Comparison of ENCODE assay signal across 9 mouse cellular contexts in the genomic region with DNA sequence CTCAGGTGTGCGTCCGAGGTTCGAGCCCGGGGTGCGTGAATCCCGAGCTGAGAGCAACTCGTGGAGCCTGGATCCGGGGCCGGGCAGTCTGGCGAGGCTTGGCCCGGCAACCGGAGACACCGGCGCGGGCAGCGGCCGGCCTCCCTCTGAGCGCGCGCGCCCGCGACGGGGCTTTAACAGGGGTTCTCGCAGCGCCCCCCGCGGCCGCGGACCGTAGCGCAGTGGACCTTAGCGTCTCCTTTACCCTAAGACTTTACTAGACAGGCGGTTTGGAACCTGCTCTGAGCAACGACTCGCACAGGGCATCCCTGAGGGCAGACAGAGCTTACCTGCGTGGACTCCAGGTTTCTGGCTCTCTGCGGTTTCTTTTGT. TPM values are rescaled to one million over a fixed set of nuclear protein-coding genes. Genes with fewer than 3 reads are reported as not detected.
A peak's percentile ranks its signal among the peaks of the same experiment; 100 is the strongest.
DNase-seq lines count a peak whose midpoint lies in the region; ATAC-seq and TF ChIP-seq lines count a peak whose summit lies in the region.
"Had no signal": no experiment of that assay in that cellular context is flagged by ENCODE, and none has a peak within 500 bp of the region (broad histone marks: within the 10 kb centered on the region; RNA-seq: fewer than 3 reads in every experiment).

TSS of gene Nkd2 (minus strand) at position 167 of the 372 bp plus-strand sequence.

- peak; percentile 92 for ATAC-seq in forebrain, embryonic 14.5 days
- peak; percentile 70 for ATAC-seq in heart, postnatal 0 days (ENCODE audit: insufficient read depth, low read depth)
- ATAC-seq in liver, embryonic 12.5 days: peak; percentile 40; the same call in 1 of the 2 replicates
- ATAC-seq in stomach, embryonic 15.5 days (ENCODE audit: insufficient read depth, low FRiP score, low read depth): peak; percentile 53

- H3K27ac ChIP-seq in forebrain, embryonic 14.5 days (ENCODE audit: low read depth, low read length): no peak within 1 kb of the TSS
- H3K27ac ChIP-seq in heart, postnatal 0 days (ENCODE audit: low read depth): no peak within 1 kb of the TSS
- H3K27ac ChIP-seq in liver, embryonic 12.5 days: no peak within 1 kb of the TSS
- H3K27ac ChIP-seq in stomach, embryonic 15.5 days: no peak within 1 kb of the TSS

- peak; percentile 70 for DNase-seq in CD4-positive, CD25-positive, alpha-beta regulatory T cell, adult 2 months (ENCODE audit: low read depth, low spot score)
- peak; percentile 40 for DNase-seq in c-Kit-positive CD71-positive TER-119-negative erythroid progenitor cells, embryonic 14.5 days (ENCODE audit: low read depth)
- DNase-seq in forebrain, embryonic 14.5 days (ENCODE audit: low spot score): peak; percentile 87
- DNase-seq in heart, postnatal 0 days (ENCODE audit: low spot score): peak; percentile 78
- peak; percentile 90 to 94 for DNase-seq in kidney, postnatal 25 days
- DNase-seq in neural tube, embryonic 10.5 days (ENCODE audit: extremely low spot score, low spot score): peak; percentile 87

- peaks cover 7% of the 10 kb centered on the region; the same call in 1 of the 2 replicates for H3K27me3 ChIP-seq in forebrain, embryonic 14.5 days (replicated peaks; ENCODE audit: control insufficient read depth, insufficient read depth, low read length)
- H3K27me3 ChIP-seq in heart, postnatal 0 days (ENCODE audit: control insufficient read depth, insufficient read depth, low read length): peaks cover 26% of the 10 kb centered on the region
- H3K27me3 ChIP-seq in liver, embryonic 12.5 days (replicated peaks): peaks cover 67% of the 10 kb centered on the region
- H3K27me3 ChIP-seq in stomach, embryonic 15.5 days (replicated peaks): peaks cover 19% of the 10 kb centered on the region

- peak within 1 kb of the TSS; percentile 55 for H3K4me3 ChIP-seq in forebrain, embryonic 14.5 days (ENCODE audit: low read depth, low read length)
- peak within 1 kb of the TSS; percentile 67 for H3K4me3 ChIP-seq in heart, postnatal 0 days (ENCODE audit: low read depth, low read length)
- peak within 1 kb of the TSS; percentile 53 for H3K4me3 ChIP-seq in liver, embryonic 12.5 days
- H3K4me3 ChIP-seq in stomach, embryonic 15.5 days (replicated peaks): peak within 1 kb of the TSS; percentile 56

- no peaks in the 10 kb centered on the region for H3K9me3 ChIP-seq in forebrain, embryonic 14.5 days (replicated peaks; ENCODE audit: control insufficient read depth, low read length)
- no peaks in the 10 kb centered on the region for H3K9me3 ChIP-seq in heart, postnatal 0 days (replicated peaks; ENCODE audit: control insufficient read depth, low read length)
- no peaks in the 10 kb centered on the region for H3K9me3 ChIP-seq in liver, embryonic 12.5 days (replicated peaks)
- no peaks in the 10 kb centered on the region for H3K9me3 ChIP-seq in stomach, embryonic 15.5 days
- H3K9me3 ChIP-seq: G1E had no signal

- no peaks in the 10 kb centered on the region for H3K4me1 ChIP-seq in forebrain, embryonic 14.5 days (ENCODE audit: control insufficient read depth, insufficient read depth, low read length)
- H3K4me1 ChIP-seq in heart, postnatal 0 days (ENCODE audit: control insufficient read depth, insufficient read depth): peaks cover 7% of the 10 kb centered on the region
- peaks cover 7% of the 10 kb centered on the region for H3K4me1 ChIP-seq in liver, embryonic 12.5 days
- H3K4me1 ChIP-seq in stomach, embryonic 15.5 days: no peaks in the 10 kb centered on the region; the same call in 1 of the 2 replicates

- H3K4me2 ChIP-seq in forebrain, embryonic 14.5 days (ENCODE audit: low read length): peak within 1 kb of the TSS; percentile 86
- H3K4me2 ChIP-seq in heart, postnatal 0 days (ENCODE audit: low read depth, low read length): peak within 1 kb of the TSS; percentile 94
- H3K4me2 ChIP-seq in liver, embryonic 12.5 days: peak within 1 kb of the TSS; percentile 76
- peak within 1 kb of the TSS; percentile 80 for H3K4me2 ChIP-seq in stomach, embryonic 15.5 days

- TF ChIP-seq EP300 in heart, postnatal 0 days (IDR thresholded peaks at IDR 0.05; ENCODE audit: low read depth): no peak

- peak within 1 kb of the TSS; percentile 65 for H3K9ac ChIP-seq in forebrain, embryonic 14.5 days (ENCODE audit: low read length)
- H3K9ac ChIP-seq in heart, postnatal 0 days (replicated peaks; ENCODE audit: low read depth, low read length): peak within 1 kb of the TSS; percentile 67
- H3K9ac ChIP-seq in liver, embryonic 12.5 days: 0 out of 2 replicates have a peak within 1 kb of the TSS, but pooled peaks have one; percentile 34
- peak within 1 kb of the TSS; percentile 13; the same call in 1 of the 2 replicates for H3K9ac ChIP-seq in stomach, embryonic 15.5 days

- under 1% methylated on average over 38 of the region's 38 CpGs for WGBS in forebrain, embryonic 14.5 days
- under 1% methylated on average over 38 of the region's 38 CpGs for WGBS in heart, postnatal 0 days
- under 1% methylated on average over 30 of the region's 38 CpGs for WGBS in liver, embryonic 12.5 days (ENCODE audit: insufficient replicate concordance)
- under 1% methylated on average over 38 of the region's 38 CpGs for WGBS in stomach, embryonic 15.5 days

- no peaks in the 10 kb centered on the region for H3K36me3 ChIP-seq in forebrain, embryonic 14.5 days (ENCODE audit: control insufficient read depth, insufficient read depth, low read length)
- H3K36me3 ChIP-seq in heart, postnatal 0 days (replicated peaks; ENCODE audit: control insufficient read depth, insufficient read depth, low read length): no peaks in the 10 kb centered on the region
- H3K36me3 ChIP-seq in liver, embryonic 12.5 days: no peaks in the 10 kb centered on the region
- no peaks in the 10 kb centered on the region for H3K36me3 ChIP-seq in stomach, embryonic 15.5 days
- H3K36me3 ChIP-seq: G1E had no signal

- peak; percentile 57 for TF ChIP-seq CTCF in heart, postnatal 0 days (IDR thresholded peaks at IDR 0.05; ENCODE audit: low read depth)

RNA-seq across cellular contexts. Expression of gene Nkd2, which starts in this region (rescaled TPM):
- polyA plus RNA-seq in forebrain, embryonic 14.5 days (2014; fragmentation: Nextera tagmentation; extraction: Ambion mirVana): 6.2 and 8.5 TPM in 2 replicates
- total RNA-seq in heart, postnatal 0 days (2014; rRNA removed; ENCODE audit: low replicate concordance): 14.3 and 22.1 TPM in 2 replicates
- 2.2 and 5.7 TPM in 2 replicates for polyA plus RNA-seq in heart, postnatal 0 days (2015; fragmentation: Nextera tagmentation; extraction: Ambion mirVana)
- 0.21 and 0.42 TPM in 2 replicates for polyA plus RNA-seq in liver, embryonic 12.5 days (2016; fragmentation: Nextera tagmentation; extraction: Ambion mirVana)
- 4.1 and 4.2 TPM in 2 replicates for polyA plus RNA-seq in stomach, embryonic 15.5 days (2015; fragmentation: Nextera tagmentation; extraction: Ambion mirVana)
- polyA plus RNA-seq: G1E had no signal

Comparison
In these comparisons a context has a peak if more than half of its experiments do, and no peak if none do; other contexts are left out.
1. Peak in ATAC-seq, H3K4me3 ChIP-seq, H3K9ac ChIP-seq and H3K4me2 ChIP-seq in liver, embryonic 12.5 days; RNA of the gene not detected or under 1 TPM.
2. DNase-seq: peak in every context shown above with its lines; median percentile 92 in kidney, postnatal 25 days; 87 in forebrain, embryonic 14.5 days; 87 in neural tube, embryonic 10.5 days; 78 in heart, postnatal 0 days; 70 in CD4-positive, CD25-positive, alpha-beta regulatory T cell, adult 2 months; 40 in c-Kit-positive CD71-positive TER-119-negative erythroid progenitor cells, embryonic 14.5 days.
3. ATAC-seq: peak in every context shown above with its lines; median percentile 92 in forebrain, embryonic 14.5 days; 70 in heart, postnatal 0 days; 53 in stomach, embryonic 15.5 days; 40 in liver, embryonic 12.5 days.
4. H3K9ac ChIP-seq: peak in every context shown above with its lines; median percentile 67 in heart, postnatal 0 days; 65 in forebrain, embryonic 14.5 days; 34 in liver, embryonic 12.5 days; 13 in stomach, embryonic 15.5 days.